Mouse (Mus musculus) embryo, embryonic 10.5 days (tissue): Measurements from ENCODE around the gene Hspg2.
"Not testable (repeated sequence)": the region's sequence is repeated elsewhere in the genome, so short reads cannot be mapped to it uniquely, and the experiment has no call there.

Source experiments
- DNase-seq: peaks from one replicate; pipeline ENCODE4 v3.0.0-alpha.2; 2015; ENCODE audit warnings: low spot score

The Hspg2 gene

GRCm38 (mm10) chr4:137578181-137578845 lies 109.7 kb downstream of the Hspg2 start:
- DNase-seq: peak; percentile 82

DNA sequence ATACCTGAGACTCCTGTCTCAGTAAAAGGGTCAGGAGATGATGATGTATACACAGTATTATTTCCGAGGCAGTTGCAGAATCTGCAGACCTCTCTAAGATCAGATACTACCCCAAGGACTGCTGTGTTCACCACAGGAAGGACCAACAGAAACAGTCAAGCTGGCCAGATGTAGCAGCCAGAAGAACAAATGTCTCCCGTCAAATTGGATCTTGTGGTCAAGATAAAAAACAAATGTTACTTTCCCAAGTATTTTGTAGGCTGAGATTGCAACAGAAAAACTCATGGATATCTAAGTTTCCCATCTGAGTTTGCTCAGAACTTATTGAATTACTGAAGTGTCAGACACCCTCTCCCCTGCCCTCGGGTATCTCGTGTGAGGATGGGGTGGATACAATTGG lies 111.2 kb downstream of the Hspg2 start:
- DNase-seq: no peak

DNA sequence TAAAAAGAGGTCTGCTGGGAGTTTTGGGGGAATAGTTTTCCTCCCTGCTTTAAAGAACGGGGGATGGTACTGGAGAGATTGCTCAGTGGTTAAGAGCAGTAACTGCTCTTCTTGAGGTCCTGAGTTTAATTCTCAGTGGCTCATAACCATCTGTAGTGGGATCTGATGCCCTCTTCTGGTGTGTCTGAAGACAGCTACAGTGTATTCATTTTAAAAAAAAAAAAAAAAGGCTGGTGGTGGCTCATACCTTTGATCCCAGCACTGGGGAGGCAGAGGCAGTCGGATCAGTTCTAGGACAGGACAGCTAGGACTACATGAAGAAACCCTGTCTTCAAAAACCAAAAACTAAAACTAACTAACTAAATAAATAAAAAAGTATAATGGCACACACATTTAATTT lies 111.7 kb downstream of the Hspg2 start:
- DNase-seq: no peak

GRCm38 (mm10) chr4:137581815-137582214 lies 113.2 kb downstream of the Hspg2 start:
- DNase-seq: peak; percentile 35

- DNase-seq: not testable (repeated sequence)
Observed at GRCm38 (mm10) chr4:137589095-137589494, 120.5 kb downstream of the Hspg2 start.

DNA sequence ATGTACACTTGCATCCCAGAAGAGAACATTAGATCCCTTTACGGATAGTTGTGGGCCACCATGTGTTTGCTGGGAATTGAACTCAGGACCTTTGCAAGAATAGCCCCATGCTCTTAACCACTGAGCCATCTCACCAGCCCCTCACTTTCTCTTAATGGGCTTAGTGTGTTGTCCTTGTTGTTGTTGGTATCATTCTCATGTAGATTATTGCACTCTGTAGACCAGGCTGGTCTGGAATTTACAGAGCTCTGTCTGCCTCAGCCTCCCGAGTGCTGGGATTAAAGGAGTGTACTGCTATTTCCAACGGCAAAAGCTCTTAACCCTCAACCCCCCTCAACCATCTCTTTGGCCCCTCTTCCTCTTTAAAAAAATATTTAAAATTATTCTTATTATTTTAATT lies 121.0 kb downstream of the Hspg2 start:
- DNase-seq: no peak

GRCm38 (mm10) chr4:137590961-137591360 lies 122.4 kb downstream of the Hspg2 start:
- no peak for DNase-seq

DNA sequence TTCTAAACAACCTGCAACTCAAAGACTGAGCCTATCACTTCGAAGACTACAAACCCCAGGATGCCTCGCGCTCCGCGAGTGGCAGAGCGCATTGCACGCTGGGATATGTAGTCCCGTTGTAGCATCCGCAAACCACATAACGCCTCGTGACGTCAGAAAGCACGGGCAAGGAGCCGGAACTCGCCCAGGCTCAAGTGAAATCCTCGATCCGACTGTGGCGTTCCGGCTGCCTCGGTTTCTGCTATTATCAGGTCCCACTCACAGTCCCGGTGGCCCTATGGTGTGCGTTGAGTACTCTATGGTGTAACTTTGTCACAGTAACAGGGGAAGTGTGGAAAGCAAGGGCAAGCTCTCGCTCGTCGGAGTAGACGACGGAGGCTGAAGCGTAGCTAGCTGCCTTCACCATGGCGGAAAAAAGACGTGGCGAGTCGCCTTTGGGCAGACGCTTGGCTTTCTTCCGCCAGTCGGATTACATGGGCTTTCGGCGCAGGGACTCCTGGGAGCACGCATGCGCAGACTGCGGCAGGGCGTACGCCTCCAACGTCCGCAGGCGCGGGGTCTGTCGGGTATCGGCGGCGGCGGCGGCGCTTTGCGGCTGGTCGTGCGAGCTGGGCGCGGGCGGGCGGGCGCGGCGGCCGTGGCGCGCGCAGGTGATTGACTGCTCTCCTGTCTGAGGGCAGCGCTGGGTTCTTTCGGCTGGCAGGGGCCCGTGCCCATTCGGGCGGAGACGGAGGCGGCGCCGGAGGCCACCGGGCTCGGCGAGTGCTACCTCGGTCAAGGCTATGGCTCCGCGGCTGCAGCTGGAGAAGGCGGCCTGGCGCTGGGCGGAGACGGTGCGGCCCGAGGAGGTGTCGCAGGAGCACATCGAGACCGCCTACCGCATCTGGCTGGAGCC lies 125.3 kb downstream of the Hspg2 start, which contains the start of gene Usp48:
Gene Usp48, plus strand, starts transcription at position 155 of the 895 bp plus-strand sequence.
- peak; percentile 99 for DNase-seq

GRCm38 (mm10) chr4:137594496-137595270 lies 126.1 kb downstream of the Hspg2 start:
- DNase-seq: peak; percentile 72

DNA sequence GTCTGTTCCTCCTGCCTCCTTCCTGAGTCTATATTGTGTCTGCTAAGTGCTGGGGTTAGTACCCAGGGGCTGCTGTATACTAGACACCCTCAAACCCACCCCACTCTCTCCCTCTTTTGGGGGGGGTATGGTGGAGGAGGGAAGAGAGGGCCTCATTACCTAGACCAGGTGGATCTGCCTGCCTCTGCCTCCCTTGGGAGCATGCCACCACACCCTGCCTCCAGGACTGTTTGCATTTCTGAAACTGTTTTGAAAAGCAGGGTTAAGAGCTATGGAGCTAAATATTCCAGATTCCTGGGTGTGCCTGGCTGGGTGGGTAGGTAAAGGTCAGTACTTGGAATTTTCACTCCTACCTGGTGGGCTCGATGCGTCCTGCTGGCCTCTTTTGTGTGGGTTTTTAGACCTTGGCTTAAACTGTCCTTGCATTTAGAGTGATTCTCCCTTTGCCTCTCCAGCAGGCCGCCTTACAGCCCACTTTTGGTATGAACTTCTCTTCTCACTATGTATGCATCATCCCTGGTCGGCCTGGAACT lies 128.6 kb downstream of the Hspg2 start:
- DNase-seq: no peak

- DNase-seq: no peak
Observed at GRCm38 (mm10) chr4:137598577-137598976, 130.0 kb downstream of the Hspg2 start.

- no peak for DNase-seq
Observed at GRCm38 (mm10) chr4:137603449-137604171, 135.0 kb downstream of the Hspg2 start.

DNA sequence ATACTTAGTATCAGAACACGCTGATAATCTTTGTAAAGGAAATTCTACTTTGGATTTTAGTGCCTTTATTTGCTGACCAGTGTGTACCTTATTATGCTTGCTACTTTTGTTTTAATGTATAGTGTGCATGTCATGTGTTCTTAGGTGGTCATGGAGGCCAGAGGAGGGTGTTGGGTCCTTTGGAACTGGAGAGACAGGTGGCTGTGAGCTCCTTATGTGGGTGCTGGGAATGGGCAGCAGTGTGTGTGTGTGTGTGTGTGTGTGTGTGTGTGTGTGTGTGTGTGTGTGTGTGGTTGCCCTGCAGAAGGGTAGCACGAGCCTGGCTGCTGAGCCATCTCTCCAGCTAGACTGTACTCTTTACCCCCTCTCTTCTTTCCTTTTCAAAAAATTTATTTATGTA lies 138.5 kb downstream of the Hspg2 start:
- no peak for DNase-seq

- no peak for DNase-seq
Observed at GRCm38 (mm10) chr4:137609281-137609680, 140.7 kb downstream of the Hspg2 start.

GRCm38 (mm10) chr4:137609702-137610101 lies 141.1 kb downstream of the Hspg2 start:
- DNase-seq: no peak

DNA sequence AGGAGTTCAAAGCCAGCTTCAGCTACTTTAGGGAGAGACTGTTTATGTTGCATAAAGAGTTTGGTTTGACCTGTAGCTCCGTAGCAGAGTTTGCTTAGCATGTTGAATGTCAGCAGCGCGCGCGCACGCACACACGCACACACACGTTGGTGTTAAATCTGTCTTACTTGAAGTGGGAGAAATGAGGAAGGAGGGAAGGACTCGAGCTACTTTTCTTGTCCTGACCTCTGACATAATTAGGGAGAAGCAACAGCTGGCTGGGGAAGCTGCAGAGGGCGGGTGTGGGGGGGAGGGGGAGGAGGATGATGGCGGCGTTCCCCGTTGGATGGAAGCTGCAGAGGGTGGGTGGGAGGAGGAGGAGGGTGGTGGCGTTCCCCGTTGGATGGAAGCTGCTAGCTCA lies 141.7 kb downstream of the Hspg2 start:
- no peak for DNase-seq
